Mouse (Mus musculus) liver, embryonic 14.5 days (tissue): ENCODE measurements at regions not wholly inside any gene's neighbourhood (a gene's known extent, or its start where the extent isn't known, plus 50 kb on each side); places are given as distances from the start of the nearest gene placed in this dataset.

Experiments used
- CTCF ChIP-seq: IDR thresholded peaks from 2 replicates; pipeline ENCODE4 v1.5.1; 2016; ENCODE audit warnings: antibody characterized with exemption, low read depth, control low read depth
- EP300 ChIP-seq: IDR thresholded peaks from 2 replicates; pipeline ENCODE4 v1.6.1; 2016; ENCODE audit warnings: antibody characterized with exemption, low read depth

DNA sequence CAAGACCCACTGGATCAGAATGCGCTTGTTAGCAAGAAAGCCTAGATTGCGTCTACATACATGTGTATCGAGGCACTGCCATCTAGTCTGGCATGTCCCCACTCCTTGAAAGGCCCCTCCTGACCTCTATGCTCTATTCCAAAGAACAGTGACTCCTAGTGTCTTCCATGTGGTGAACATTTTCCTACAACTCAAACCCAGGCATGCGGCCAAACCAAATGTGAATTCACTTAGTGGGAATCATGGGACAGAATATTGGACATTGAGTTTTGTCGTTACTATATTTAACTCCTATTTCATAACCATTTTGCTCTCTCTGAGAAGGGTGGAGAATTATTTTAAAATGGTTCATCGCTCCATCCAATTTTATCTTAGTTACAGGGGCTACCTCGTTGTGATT is 196.7 kb downstream of the Cd47 start:
- TF ChIP-seq EP300: no peak
- no peak for TF ChIP-seq CTCF
